Mouse (Mus musculus): ENCODE measurements around the gene Cmtm7. TPM values are rescaled to one million over a fixed set of nuclear protein-coding genes. Genes with fewer than 3 reads are reported as not detected.
A peak's percentile ranks its signal among the peaks of the same experiment; 100 is the strongest.

Cmtm7 gene
- total RNA-seq, 1 experiment from 2014 or later = 511 TPM

DNA sequence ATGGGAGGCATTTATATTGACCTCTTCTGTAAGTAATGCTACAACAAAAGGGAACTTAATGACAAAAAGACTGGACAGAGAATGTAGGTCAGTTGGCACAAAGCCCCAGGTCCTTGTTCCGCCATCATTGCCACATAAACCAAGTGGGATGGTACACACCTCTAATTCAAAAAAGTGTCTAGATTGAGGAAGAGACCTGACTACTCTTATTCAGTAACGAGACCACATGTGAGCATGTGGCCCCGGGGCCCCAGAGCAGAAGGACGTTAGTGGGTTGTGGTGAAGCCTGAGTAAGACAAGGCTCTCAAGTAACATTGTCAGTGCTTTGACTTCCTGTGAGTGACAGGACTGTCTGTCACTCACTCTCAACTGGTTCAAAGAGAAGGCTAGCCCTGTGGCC, 11.4 kb downstream of the Cmtm7 start:
- ATAC-seq (replicated peaks; ENCODE audit: low read depth, poor library complexity, severe bottlenecking) = peak; percentile 71

DNA sequence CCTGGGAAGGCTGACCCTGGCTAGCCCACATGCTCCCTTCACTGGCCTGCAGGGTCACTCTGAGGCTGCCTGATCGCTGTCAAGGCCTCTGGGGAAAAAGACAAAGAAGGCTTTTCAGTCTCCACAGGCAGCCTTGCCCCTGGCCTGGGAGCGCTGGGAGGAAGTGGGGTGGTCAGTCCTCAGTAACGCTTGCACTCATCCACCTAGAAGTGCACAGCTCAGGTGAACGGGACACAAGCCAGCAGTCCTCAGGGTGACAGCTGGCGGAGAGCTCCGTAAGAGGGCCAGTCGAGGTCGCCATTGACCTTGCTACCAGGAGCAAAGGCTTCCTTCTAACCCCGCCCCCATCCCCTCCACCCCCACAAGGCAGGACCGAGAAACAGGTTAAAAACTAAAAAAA, 13.6 kb downstream of the Cmtm7 start:
- ATAC-seq (replicated peaks; ENCODE audit: low read depth, poor library complexity, severe bottlenecking) = no peak

DNA sequence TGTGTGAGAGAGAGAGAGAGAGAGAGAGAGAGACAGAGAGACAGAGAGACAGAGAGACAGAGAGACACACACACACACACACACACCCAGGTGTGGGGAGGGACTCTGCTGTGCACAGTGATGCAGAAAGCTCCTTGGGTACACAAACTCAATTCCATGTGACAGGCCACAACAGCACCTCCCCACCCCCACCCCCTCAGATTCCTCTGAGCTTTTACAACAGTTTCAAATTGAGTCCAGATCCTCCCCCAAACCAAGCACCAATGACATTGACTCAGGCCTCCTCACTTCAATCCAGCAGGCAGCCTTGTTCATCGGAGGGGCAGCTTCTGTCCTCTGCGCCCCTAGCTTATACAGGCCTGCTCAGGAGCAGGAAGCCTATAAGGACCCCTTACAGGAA, 14.1 kb downstream of the Cmtm7 start:
- ATAC-seq (replicated peaks; ENCODE audit: low read depth, poor library complexity, severe bottlenecking) = no peak

DNA sequence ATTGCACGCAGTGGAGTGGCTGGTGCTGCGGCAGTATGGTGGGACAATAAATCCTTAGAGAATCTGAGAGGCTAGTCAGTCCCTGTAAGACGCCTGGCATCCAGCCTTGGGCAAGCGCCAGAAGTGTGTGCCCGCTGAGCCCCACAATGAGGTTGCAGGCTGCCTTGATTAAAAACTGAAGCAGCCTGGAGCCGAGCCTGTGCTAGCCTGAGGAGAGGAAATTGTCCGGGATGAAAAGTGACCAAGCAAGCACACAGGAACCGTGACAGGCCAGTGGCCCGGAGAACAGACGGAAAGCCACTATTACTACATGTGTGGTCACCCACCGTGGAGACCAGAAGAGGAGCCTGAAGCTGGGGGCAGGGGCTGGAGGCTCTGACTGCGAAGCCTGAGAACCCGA, 14.6 kb downstream of the Cmtm7 start:
- ATAC-seq (replicated peaks; ENCODE audit: low read depth, poor library complexity, severe bottlenecking) = no peak

DNA sequence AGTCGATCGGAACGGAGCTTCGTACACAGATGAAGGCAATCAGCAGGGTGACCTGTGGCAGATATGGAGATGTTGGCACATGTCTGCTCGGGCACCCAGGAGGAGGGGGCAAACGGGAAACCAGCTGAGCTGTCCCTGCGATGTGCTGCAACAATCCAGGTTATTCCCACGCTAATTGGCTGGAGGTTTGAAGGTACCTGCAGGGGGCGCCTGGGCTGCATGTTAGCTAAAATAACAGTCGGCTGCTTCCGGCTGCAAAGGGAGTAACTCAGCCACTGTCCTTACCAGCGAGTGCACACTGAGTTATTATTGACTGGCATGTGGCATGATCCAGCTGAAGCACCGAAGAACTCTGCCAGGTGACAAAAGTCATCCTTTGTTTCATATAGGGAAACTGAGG, 18.3 kb downstream of the Cmtm7 start:
- peak; percentile 51 for ATAC-seq (replicated peaks; ENCODE audit: low read depth, poor library complexity, severe bottlenecking)

DNA sequence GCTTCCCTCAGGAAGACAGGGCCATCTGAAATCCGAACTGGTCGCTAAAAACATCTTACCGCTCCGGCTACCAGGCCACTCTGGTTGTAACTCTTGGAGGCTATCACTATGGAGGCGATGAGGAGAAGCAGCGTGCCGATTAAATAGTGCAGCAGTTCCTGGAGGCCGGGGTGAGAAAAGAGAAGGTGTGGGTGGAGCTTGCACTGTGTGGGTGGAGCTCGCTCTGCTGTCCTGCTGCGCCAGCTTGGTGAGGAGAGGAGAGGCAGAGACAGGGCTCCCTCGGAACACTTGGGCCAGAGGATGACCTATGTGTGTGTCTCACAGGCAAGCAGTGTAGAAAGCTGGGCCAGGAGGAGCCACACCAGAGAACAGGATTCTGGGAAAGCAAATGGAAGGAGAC, 19.8 kb downstream of the Cmtm7 start:
- no peak for ATAC-seq (replicated peaks; ENCODE audit: low read depth, poor library complexity, severe bottlenecking)

DNA sequence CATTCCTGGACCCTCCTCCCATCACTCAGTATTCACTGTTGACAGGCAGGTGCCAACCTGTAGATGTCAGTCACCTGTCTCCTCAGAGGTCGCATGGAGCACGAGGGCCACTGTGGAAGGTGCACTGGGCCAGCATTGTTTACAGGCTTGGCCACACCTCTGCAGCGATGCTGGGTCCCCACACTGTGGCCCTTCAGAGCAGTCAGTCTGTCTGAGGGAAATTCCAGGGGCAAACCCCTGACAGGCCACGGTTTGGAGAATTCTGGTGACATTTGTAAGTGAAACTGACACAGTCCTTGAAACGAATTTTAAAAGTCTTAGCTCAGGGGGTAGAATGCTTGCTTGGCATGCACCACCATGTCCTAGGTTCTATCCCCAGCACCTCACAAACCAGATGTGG, 21.3 kb downstream of the Cmtm7 start:
- no peak for ATAC-seq (replicated peaks; ENCODE audit: low read depth, poor library complexity, severe bottlenecking)

DNA sequence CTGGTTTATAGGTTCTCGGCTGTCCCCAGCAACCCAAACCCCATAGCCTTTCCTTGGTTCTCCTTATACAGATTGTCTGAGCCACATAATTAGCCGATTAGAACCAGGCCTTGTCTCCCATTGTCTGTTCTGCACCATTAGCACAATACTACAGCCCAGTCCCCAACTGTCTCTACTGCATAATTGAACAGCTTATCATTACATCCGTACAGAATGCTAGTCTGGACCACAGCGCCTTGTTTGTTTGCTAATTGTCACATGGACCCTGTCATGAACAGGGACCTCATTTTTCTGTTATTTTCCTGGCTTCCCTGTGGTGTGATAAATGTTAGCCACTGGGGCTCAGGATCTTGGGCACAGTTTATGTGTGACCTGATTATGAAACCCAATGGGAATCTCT, 21.8 kb downstream of the Cmtm7 start:
- ATAC-seq (replicated peaks; ENCODE audit: low read depth, poor library complexity, severe bottlenecking) = no peak

DNA sequence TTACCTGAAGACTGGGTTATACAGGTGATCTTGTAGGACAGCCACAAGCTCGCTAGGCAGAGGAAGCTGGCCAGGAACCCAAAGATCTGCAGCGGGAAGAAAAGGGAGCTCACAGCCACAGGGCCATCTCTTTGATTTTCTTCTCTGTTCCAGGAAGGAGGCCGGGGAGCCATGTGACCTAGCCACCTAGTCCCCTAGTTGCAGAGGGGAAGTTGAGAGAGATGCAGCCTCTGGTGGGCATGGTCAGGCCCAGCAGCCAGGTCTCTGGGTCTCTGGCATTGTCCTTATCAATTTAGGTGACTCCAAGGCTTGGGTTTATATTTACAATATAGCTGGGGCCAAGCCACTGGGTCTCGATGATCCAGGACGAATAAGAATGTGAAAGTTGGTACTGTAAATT, 22.9 kb downstream of the Cmtm7 start:
- peak; percentile 29; the same call in 1 of the 2 replicates for ATAC-seq (replicated peaks; ENCODE audit: low read depth, poor library complexity, severe bottlenecking)

DNA sequence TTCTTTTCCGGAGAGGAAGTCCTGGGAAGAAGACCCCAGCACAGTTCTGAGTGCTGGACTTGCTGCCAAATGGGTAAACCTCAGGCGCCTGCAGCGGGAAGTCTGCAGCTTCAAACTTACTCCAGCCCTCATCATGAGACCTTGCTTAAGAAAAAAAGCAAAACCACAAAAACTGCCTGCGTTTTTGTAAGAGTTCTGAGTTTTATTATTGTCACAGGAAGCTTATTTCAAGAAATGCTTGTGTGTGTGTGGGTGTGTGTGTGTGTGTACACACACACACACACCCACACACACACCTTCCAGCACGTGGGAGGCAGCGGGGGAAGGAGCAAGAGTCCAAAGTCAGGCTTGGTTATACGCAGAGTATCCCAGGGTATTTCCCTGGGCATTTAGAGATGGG, 23.4 kb downstream of the Cmtm7 start:
- ATAC-seq (replicated peaks; ENCODE audit: low read depth, poor library complexity, severe bottlenecking) = no peak

DNA sequence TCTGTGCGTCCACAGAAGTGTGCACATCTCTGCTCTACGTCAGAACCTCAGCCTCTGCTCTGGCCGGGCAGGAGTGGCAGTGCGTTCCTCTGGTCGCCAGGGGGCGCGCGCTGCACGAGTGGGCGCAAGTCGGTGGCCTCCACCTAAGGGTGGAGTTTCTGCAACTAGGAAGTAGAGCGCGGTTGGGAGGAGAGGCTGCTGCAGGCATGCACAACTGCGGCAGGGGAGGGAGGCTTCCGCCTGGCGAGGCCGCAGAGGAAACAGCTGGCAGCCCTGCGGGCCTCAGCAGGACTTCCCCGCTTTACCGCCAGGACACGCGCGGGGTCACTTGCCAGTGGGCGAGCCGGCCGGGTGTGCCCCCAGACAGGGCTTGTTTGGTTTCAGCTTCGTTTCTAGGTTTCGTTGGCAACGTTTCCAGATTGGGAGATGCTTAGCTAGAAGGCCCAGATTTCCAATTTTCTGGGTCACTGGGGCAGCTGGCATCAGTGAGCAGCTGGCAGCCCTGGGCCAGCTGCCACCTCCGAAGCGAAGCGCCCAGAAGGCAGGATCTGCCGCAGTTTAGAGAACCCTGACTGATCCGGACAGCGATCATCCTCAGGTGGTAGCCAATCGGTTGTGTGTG, 28.7 kb downstream of the Cmtm7 start:
- ATAC-seq (replicated peaks; ENCODE audit: low read depth, poor library complexity, severe bottlenecking) = peak; percentile 94

DNA sequence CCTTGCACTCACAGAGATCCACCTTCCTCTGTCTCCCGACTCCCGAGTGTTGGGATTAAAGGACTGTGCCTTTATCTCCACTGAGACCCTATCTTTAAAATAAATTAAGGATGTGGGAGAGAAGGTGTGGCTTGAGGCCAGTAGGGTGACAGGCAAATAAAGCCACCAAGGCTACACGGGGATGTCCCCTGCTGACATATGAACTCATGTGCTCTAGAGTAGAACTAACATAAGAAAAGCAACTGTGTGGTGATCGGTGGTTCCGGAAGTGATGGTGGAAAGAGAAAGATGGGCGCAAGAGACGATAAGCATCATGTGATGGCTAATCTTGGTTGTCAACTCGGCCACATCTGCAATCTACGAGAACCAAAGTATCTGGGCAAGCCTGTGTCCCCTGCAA, 29.3 kb downstream of the Cmtm7 start:
- no peak for ATAC-seq (replicated peaks; ENCODE audit: low read depth, poor library complexity, severe bottlenecking)

DNA sequence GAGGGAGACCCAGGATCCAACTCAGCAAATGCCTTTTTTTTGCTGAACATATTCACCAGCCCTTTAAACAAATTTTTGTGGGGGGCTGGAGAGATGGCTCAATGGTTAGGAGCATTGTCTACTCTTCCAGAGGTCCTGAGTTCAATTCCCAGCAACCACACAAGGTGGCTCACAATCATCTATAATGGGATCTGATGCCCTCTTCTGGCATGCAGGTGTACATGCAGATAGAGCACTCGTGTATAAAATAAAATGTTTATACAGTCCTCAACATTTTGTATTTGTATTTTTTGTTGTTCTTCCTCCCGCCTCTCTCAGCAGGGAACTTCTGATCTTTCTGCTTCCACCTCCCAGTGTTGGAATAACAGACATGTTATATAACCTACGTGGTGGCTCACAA, 30.1 kb downstream of the Cmtm7 start:
- ATAC-seq (replicated peaks; ENCODE audit: low read depth, poor library complexity, severe bottlenecking) = no peak

DNA sequence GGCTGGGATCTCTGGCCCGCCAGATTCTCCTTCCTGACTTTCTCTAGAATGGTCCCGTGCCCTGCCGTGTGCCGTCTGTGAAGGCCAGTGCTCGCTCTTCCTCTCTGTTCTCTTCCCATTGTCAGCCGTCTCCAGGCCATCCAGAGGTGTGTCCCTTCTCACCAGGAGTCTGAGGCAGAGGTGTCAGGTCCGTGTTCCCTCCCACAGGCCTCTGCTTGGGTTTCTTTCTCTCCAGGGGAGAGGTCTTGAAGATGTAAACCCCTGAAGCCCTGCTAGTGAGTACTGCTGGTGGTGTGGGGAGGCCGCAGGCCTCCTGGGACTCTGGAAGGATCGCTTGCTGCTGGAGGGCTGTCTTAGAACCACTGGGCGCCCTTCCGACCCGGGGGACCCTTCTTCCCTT, 34.2 kb downstream of the Cmtm7 start:
- no peak for ATAC-seq (replicated peaks; ENCODE audit: low read depth, poor library complexity, severe bottlenecking)

DNA sequence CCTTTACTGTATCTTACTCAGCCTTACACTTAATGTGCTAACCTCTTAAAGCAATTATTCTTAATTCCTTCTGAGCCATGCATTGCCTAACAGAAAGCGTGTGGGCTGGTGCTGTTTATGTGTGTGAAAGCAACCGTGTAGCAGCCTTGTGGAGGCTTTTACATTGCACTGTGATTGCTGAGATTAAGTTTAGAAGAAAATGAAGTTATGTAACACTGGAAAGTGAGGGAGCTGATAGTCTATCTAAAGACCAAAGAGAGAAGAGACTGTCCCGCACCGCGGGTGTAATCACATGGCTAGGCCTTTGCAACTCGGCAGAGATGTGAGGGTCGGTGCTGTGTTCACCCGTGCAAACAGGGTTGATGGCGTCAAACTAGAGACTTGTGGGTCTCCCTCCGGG, 34.6 kb downstream of the Cmtm7 start:
- ATAC-seq (replicated peaks; ENCODE audit: low read depth, poor library complexity, severe bottlenecking) = no peak

DNA sequence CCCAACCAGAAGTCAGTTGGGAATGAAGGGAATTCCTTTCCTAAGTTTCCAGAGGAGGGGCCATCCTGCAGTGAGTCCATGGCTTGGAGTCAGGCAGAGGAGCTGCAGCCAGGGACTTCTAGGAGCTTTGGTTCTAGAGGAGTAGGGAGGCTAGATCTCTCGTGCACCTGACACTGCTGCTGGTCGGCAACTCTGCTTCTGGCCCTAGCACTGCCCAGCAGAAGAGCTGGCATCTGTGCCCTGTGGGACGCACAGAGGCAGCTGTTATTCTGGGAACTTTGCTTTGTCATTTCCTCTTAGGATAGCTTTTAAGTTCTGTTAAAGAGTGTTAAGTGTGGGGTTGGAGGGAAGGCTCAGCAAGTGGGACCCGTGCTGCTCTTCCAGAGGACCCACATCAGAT, 36.0 kb downstream of the Cmtm7 start:
- peak; percentile 21; the same call in 1 of the 2 replicates for ATAC-seq (replicated peaks; ENCODE audit: low read depth, poor library complexity, severe bottlenecking)

DNA sequence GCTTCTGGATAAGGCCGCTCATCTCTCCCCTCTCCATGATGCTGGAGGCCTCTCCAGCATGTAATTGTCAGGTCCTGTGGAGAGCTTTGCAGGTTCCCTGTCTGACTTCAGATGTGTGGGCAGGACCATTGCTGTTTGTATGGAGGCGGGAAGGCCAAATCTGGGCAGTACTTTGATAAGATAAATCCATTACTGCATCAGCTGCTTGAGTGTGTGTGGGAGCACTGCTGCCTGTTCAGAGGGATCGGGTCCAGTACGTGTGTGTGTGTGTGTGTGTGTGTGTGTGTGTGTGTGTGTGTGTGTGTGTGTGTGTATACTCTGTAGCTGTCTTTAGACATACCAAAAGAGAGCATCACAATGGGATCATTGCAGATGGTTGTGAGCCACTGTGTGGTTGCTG, 36.5 kb downstream of the Cmtm7 start:
- ATAC-seq (replicated peaks; ENCODE audit: low read depth, poor library complexity, severe bottlenecking) = no peak

DNA sequence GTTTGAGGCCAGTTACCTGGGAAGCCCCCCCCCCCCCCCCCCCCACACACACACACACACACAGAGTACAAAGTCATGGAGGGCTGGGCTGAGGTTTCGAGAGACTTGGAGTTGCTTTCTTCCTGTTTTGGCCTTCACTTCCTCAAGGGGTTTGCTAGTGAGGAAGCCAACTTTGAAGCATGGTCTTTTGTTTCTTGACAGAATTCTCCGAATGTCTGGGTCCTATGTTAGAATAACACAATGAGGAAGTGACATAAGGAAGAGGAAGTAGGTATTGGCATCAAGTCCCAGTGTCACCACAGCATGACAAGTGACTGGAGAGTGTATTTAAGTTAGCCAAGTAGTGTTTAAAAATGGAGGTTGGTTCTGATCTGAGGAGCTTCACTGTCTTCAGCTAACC, 38.9 kb downstream of the Cmtm7 start:
- peak; percentile 95 for ATAC-seq (replicated peaks; ENCODE audit: low read depth, poor library complexity, severe bottlenecking)

DNA sequence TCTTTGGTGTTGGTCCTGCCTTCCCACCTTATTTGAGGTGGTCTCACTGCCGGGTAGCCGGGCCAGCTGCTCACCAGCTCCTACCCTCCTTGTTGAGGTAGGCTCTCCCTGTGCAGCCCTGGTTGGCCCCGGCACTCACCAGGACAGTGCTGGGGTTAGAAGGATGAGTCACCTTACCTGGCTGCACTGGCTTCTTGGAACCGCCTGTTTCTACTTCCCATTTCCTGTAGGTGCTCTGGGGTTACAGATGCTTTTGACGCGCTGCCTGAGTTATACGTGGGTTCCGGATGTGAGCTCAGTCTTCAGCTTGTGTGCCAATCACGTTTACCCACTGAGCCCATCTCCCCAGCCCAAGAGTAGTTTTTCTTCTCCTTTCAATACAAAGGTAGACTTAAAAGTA, 41.3 kb downstream of the Cmtm7 start:
- ATAC-seq (replicated peaks; ENCODE audit: low read depth, poor library complexity, severe bottlenecking) = no peak

DNA sequence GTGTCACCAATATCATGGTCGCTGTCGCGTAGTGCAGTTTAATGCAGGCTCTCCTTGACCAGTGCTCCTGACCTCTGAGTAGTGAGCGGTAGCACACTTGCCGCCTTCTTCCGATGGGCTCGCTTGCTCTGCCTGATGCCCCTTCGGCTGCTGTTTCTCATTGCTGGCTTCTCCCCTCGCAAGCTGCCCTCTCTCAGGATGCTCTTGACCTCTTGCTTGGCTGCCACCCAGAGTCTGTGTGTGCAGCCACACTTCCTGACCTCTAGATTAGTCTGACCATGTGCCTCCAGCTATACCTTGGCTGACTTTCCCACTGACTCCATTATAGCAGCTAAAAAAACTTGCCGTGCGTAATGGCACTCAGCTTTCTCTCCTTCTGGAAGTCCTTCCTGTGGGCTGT, 45.2 kb downstream of the Cmtm7 start:
- ATAC-seq (replicated peaks; ENCODE audit: low read depth, poor library complexity, severe bottlenecking) = no peak

DNA sequence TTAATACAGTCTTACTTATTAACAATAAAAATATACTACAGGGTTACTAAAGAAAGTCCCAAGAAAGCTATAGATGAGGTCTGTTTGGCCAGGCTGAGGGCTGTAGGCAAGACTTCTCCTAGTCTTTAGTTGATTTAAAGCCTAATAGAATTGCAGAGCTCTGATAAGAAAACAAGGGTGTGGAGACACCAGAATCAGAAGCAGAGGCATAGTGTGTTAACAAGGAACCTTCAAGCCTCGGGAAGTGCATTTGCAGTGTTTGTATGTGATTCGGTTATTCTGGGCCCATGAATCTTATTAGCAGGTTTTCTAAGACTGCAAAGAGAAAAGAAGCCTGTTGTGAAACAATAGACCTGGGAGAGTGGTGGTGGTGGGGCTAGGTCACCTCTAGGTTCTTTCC, 48.4 kb downstream of the Cmtm7 start:
- no peak for ATAC-seq (replicated peaks; ENCODE audit: low read depth, poor library complexity, severe bottlenecking)

DNA sequence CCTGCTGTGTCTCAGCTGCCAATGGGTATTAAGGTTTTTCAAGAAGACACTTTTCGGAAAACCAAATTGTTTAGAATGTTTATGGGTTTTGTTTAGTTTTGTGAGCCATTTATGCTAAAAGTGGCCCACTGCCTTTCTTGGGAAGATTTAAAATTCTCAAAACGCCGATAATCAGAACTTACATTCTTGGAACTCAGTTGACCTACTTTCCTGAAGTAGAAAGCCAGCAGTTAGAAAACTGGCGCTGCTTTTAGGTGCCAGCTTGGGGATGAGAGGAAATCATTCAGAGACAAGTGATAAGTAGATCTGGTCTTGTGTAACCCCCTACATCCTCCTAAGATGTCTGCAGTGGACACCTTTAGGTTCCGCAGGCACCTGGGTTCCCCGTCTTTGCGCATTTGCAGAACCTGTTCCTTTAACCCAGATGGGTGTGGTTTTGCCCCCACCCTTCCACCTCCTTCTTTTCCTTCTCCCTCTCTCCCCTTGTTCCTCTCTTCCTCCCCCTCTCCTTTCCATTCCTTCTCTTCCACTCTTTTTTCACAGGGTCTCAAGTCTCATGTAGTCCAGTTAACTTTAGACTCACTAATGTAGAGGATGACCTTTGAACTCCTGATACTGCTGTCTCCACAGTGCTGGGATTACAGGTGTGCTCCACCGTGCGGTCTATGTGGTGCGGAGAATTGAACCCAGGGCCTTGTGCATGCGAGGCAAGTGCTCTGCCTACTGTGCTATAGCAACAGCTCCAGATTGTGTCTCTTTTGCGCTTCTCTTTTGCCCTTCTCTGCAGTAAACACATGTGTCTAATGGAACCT, 49.6 kb downstream of the Cmtm7 start:
- no peak for ATAC-seq (replicated peaks; ENCODE audit: low read depth, poor library complexity, severe bottlenecking)

All from common myeloid progenitor, adult 5-6 weeks (primary cell).